Mouse (Mus musculus) left cerebral cortex, adult 2 months (tissue): ENCODE data around the gene Actl6b. TPM values are rescaled to one million over a fixed set of nuclear protein-coding genes. Genes with fewer than 3 reads are reported as not detected.

Experiments
- DNase-seq, 2 experiments: peaks; one replicate each; pipeline ENCODE4 v3.0.0; 2021 to 2022; ENCODE audit warnings: low spot score in 2 of 2, mixed read lengths in 1 of 2; ENCODE audit errors: extremely low spot score in 1 of 2
- H3K27ac ChIP-seq: fragments of 200-600 bp; 2 replicates; pipeline ENCODE4 v1.8.1; 2022
- H3K4me3 ChIP-seq: fragments of 200-600 bp; 2 replicates; pipeline ENCODE4 v1.8.1; 2022
- CTCF ChIP-seq: fragments of 200-600 bp; IDR thresholded peaks from 2 replicates; pipeline ENCODE4 v1.8.1; 2022; ENCODE audit warnings: antibody characterized with exemption, mild to moderate bottlenecking, moderate library complexity
- intact Hi-C: fragments of 180-260 bp; cut with DNase I; formaldehyde crosslinking; loops from one replicate; pipeline ENCODE4 v1.15.1; 2025
- total RNA-seq, 2 experiments: library from RNA; stranded (reverse); gene quantifications; 2 replicates each; pipeline ENCODE4 v1.2.3; 2021

Actl6b gene
- total RNA-seq, 2 experiments from 2014 or later: 103 to 111 TPM

- intact Hi-C loops: no loop called here
- no peak overlapping the region for H3K4me3 ChIP-seq
- no peak for TF ChIP-seq CTCF
- H3K27ac ChIP-seq: no peak overlapping the region
- no peak for DNase-seq
These were observed 15.0 kb downstream of the Actl6b start for GRCm38 (mm10) chr5:137568223-137568798.

DNA sequence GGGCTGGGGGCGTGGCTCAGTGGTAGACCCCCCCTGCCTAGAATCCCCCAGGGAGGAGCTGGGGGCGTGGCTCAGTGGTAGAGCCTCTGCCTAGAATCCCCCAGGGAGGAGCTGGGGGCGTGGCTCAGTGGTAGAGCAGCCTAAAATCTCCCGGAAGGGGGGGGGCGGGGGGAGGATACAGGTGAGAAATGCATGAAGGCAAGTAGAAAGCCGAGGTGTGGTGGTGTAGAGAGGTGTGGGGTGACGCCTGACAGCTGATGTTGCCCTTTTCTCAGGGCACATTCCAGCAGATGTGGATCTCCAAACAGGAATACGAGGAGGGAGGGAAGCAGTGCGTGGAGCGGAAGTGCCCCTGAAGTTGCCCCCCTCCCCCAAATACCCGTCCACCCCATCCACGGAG, 15.7 kb downstream of the Actl6b start:
- Histone ChIP-seq H3K4me3 (no peak overlapping the region), H3K27ac (no peak overlapping the region)
- intact Hi-C loops: no loop called here
- DNase-seq: no peak
- TF ChIP-seq CTCF: no peak

DNA sequence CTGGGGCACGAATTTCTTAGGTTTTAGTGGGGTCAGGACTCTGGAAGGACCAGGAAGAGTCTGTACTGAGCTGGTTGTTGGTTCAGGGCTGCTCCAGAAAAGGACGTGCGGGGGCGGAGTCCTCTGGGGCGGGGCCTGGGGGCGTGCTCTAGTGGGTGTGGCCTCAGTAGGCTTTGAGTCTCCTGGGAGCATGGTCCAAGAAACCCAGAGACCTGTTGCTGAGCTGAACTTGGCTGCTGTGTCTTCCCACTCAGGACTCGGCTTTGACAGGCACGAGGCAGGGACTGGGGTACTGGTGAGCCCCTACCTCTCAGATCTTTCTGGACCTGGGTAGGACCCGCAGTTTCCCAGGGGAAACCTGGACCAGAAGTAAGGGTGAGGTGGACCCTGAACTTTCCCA, 16.3 kb downstream of the Actl6b start, which contains the start of gene Tfr2:
Tfr2 (plus strand) TSS at position 176 of the 400 bp plus-strand sequence.
- H3K4me3 ChIP-seq: no peak within 1 kb of the TSS
- intact Hi-C loops: loop anchor here (10.0 kb wide), 1 partner anchor 55 kb away; the partner anchor contains the start of gene Gigyf1
- no peak within 1 kb of the TSS for H3K27ac ChIP-seq
- DNase-seq: no peak
- TF ChIP-seq CTCF: no peak

GRCm38 (mm10) chr5:137570181-137570580, 16.9 kb downstream of the Actl6b start:
- no peak for TF ChIP-seq CTCF
- Histone ChIP-seq H3K4me3 (no peak overlapping the region), H3K27ac (no peak overlapping the region)
- no peak for DNase-seq
- intact Hi-C loops: loop anchor here (10.0 kb wide), 1 partner anchor 55 kb away; the partner anchor contains the start of gene Gigyf1

- TF ChIP-seq CTCF: no peak
- H3K27ac ChIP-seq: no peak overlapping the region
- DNase-seq: no peak
- intact Hi-C loops: loop anchor here (10.0 kb wide), 1 partner anchor 56 kb away; the partner anchor contains the start of gene Gigyf1
- H3K4me3 ChIP-seq: no peak overlapping the region
These were observed 17.6 kb downstream of the Actl6b start for GRCm38 (mm10) chr5:137570691-137571586.

DNA sequence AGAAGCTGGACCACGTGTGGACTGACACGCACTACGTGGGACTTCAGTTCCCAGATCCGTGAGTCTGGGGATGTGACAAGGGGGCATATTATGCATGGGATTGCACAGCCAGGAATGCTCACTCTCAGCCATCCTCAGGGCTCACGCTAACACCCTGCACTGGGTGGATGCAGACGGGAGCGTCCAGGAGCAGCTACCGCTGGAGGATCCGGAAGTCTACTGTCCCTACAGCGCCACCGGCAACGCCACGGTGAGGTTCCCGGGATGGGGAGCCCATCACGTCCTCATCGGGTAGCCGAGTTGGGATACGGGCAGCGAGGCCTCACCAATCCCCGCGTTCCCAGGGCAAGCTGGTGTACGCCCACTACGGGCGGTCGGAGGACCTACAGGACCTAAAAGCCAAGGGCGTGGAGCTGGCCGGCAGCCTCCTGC, 21.2 kb downstream of the Actl6b start:
- TF ChIP-seq CTCF: peak; percentile 45
- peak in 1 of 2 experiments; percentile 64 for DNase-seq
- H3K4me3 ChIP-seq: peak overlapping the region; percentile 42
- intact Hi-C loops: loop anchor here (10.0 kb wide), 1 partner anchor 60 kb away; the partner anchor contains the start of gene Gigyf1
- H3K27ac ChIP-seq: peak overlapping the region; percentile 4; the same call in 1 of the 2 replicates

GRCm38 (mm10) chr5:137580246-137580645, 26.9 kb downstream of the Actl6b start:
- TF ChIP-seq CTCF: no peak
- no peak overlapping the region for H3K27ac ChIP-seq
- H3K4me3 ChIP-seq: no peak overlapping the region
- intact Hi-C loops: no loop called here
- DNase-seq: no peak

GRCm38 (mm10) chr5:137582702-137583101, 29.4 kb downstream of the Actl6b start:
- intact Hi-C loops: no loop called here
- no peak overlapping the region for H3K4me3 ChIP-seq

GRCm38 (mm10) chr5:137583670-137584169, 30.4 kb downstream of the Actl6b start:
- Histone ChIP-seq H3K4me3 (peak overlapping the region; percentile 29), H3K27ac (no peak overlapping the region)
- peak; percentile 50 to 64 for DNase-seq
- intact Hi-C loops: no loop called here
- no peak; the same call in 1 of the 2 replicates for TF ChIP-seq CTCF

More at GRCm38 (mm10) chr5:137582702-137583101, 29.4 kb downstream of the Actl6b start:
- no peak for TF ChIP-seq CTCF
- no peak for DNase-seq
- H3K27ac ChIP-seq: no peak overlapping the region

GRCm38 (mm10) chr5:137584976-137585375, 31.7 kb downstream of the Actl6b start:
- Histone ChIP-seq H3K4me3 (no peak overlapping the region), H3K27ac (no peak overlapping the region)
- intact Hi-C loops: loop anchor here (5.0 kb wide), 1 partner anchor 67 kb away; no protein-coding TSS in a partner anchor
- DNase-seq: peak; percentile 55 to 56
- peak; percentile 74 for TF ChIP-seq CTCF

- TF ChIP-seq CTCF: no peak
- intact Hi-C loops: loop anchor here (10.0 kb wide), 1 partner anchor 256 kb away; the partner anchor contains the start of gene Slc12a9
- no peak overlapping the region for H3K4me3 ChIP-seq
- H3K27ac ChIP-seq: no peak overlapping the region
- no peak for DNase-seq
These were observed 37.2 kb downstream of the Actl6b start for GRCm38 (mm10) chr5:137590507-137590906.
